8 mouse cellular contexts compared by ENCODE assay signal in the genomic region with DNA sequence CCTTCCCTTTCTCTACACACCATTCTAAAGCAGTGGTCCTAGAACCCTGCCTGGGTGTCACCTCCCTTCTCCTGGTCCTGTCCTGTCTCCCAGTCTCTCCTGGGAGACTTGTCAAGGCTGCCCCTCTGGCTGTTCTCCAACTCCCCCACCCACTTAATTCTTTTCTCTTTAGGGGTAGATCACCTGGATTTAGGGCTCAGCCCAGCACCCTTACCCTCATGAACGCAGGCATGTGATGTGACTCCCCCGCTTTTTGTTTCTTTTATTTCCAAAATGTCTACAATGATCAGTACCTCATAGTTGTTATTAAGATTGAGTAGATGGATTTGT. TPM values are rescaled to one million over a fixed set of nuclear protein-coding genes. Genes with fewer than 3 reads are reported as not detected.
DNase-seq lines count a peak whose midpoint lies in the region; ATAC-seq and TF ChIP-seq lines count a peak whose summit lies in the region.
"Had no signal": no experiment of that assay in that cellular context is flagged by ENCODE, and none has a peak within 500 bp of the region (broad histone marks: within the 10 kb centered on the region; RNA-seq: fewer than 3 reads in every experiment).

No protein-coding gene starts in this region.

- H3K36me3 ChIP-seq in lung, postnatal 0 days (ENCODE audit: insufficient read depth, low read length), result no peaks in the 10 kb centered on the region
- no peaks in the 10 kb centered on the region for H3K36me3 ChIP-seq in forebrain, embryonic 15.5 days
- H3K36me3 ChIP-seq in limb, embryonic 11.5 days (ENCODE audit: control insufficient read depth, insufficient read depth, low read length), result no peaks in the 10 kb centered on the region
- H3K36me3 ChIP-seq in small intestine, adult 2 months (ENCODE audit: control insufficient read depth, insufficient read depth, low read length), result peaks cover 7% of the 10 kb centered on the region

- H3K27me3 ChIP-seq in lung, postnatal 0 days (replicated peaks; ENCODE audit: insufficient read depth, low read length), result no peaks in the 10 kb centered on the region
- H3K27me3 ChIP-seq in forebrain, embryonic 15.5 days, result no peaks in the 10 kb centered on the region
- no peaks in the 10 kb centered on the region for H3K27me3 ChIP-seq in limb, embryonic 11.5 days (ENCODE audit: control insufficient read depth, insufficient read depth, low read length)
- no peaks in the 10 kb centered on the region for H3K27me3 ChIP-seq in small intestine, adult 2 months (ENCODE audit: control insufficient read depth, insufficient read depth, low read length)

- peaks cover 47% of the 10 kb centered on the region for H3K4me1 ChIP-seq in lung, postnatal 0 days (ENCODE audit: insufficient read depth, low read depth, low read length)
- peaks cover 34% of the 10 kb centered on the region for H3K4me1 ChIP-seq in forebrain, embryonic 15.5 days
- H3K4me1 ChIP-seq in limb, embryonic 11.5 days (ENCODE audit: control insufficient read depth, insufficient read depth, low read length), result peaks cover 42% of the 10 kb centered on the region
- peaks cover 51% of the 10 kb centered on the region for H3K4me1 ChIP-seq in small intestine, adult 2 months (ENCODE audit: control insufficient read depth, insufficient read depth, insufficient read length, low read length)

- H3K9me3 ChIP-seq in lung, postnatal 0 days (ENCODE audit: low read length), result no peaks in the 10 kb centered on the region
- H3K9me3 ChIP-seq in forebrain, embryonic 15.5 days, result no peaks in the 10 kb centered on the region
- no peaks in the 10 kb centered on the region for H3K9me3 ChIP-seq in limb, embryonic 11.5 days (ENCODE audit: control insufficient read depth, low read length)

- peak overlapping the region; percentile 95 for H3K27ac ChIP-seq in lung, postnatal 0 days (ENCODE audit: low read length)
- no peak overlapping the region for H3K27ac ChIP-seq in forebrain, embryonic 15.5 days (replicated peaks)
- H3K27ac ChIP-seq in limb, embryonic 11.5 days (replicated peaks; ENCODE audit: low read depth, low read length), result no peak overlapping the region
- H3K27ac ChIP-seq in small intestine, adult 2 months (ENCODE audit: insufficient read depth, low read depth, low read length), result peak overlapping the region; percentile 92

- TF ChIP-seq CTCF in lung, postnatal 0 days (IDR thresholded peaks at IDR 0.05), result no peak
- TF ChIP-seq CTCF in small intestine, adult 2 months (IDR thresholded peaks at IDR 0.05; ENCODE audit: extremely low read depth, insufficient read length, insufficient replicate concordance, low read depth, low read length), result no peak

- no peak for TF ChIP-seq POLR2A in small intestine, adult 2 months (IDR thresholded peaks at IDR 0.05; ENCODE audit: low read depth, low read length)

- peak overlapping the region; percentile 79 for H3K4me2 ChIP-seq in lung, postnatal 0 days (replicated peaks; ENCODE audit: low read depth, low read length)
- peak overlapping the region; percentile 54; the same call in 1 of the 2 replicates for H3K4me2 ChIP-seq in forebrain, embryonic 15.5 days (replicated peaks)
- peak overlapping the region; percentile 88 for H3K4me2 ChIP-seq in limb, embryonic 11.5 days (ENCODE audit: low read depth, severe bottlenecking)

- ATAC-seq in lung, postnatal 0 days, result no peak
- ATAC-seq in forebrain, embryonic 15.5 days (replicated peaks), result no peak
- ATAC-seq in limb, embryonic 11.5 days (ENCODE audit: insufficient number of reproducible peaks, low FRiP score, low TSS enrichment, low read depth), result no peak

- H3K4me3 ChIP-seq in lung, postnatal 0 days (ENCODE audit: low read depth, low read length), result peak overlapping the region; percentile 73
- no peak overlapping the region for H3K4me3 ChIP-seq in forebrain, embryonic 15.5 days
- peak overlapping the region; percentile 78 for H3K4me3 ChIP-seq in limb, embryonic 11.5 days (ENCODE audit: low read depth, low read length)
- H3K4me3 ChIP-seq in small intestine, adult 2 months (ENCODE audit: low read depth, low read length), result peak overlapping the region; percentile 92

- H3K9ac ChIP-seq in lung, postnatal 0 days (replicated peaks; ENCODE audit: low read depth), result peak overlapping the region; percentile 91
- H3K9ac ChIP-seq in forebrain, embryonic 15.5 days (replicated peaks), result no peak overlapping the region
- H3K9ac ChIP-seq in limb, embryonic 11.5 days (ENCODE audit: low read length), result peak overlapping the region; percentile 80; the same call in 1 of the 2 replicates

- DNase-seq in lung, postnatal 0 days (ENCODE audit: low spot score), result no peak
- DNase-seq in lung, postnatal 4 days, result no peak
- DNase-seq in limb, embryonic 11.5 days (ENCODE audit: low spot score), result no peak
- no peak for DNase-seq in spleen, postnatal 36 days (ENCODE audit: low spot score in 2 of 2)
- no peak for DNase-seq in layer of hippocampus, adult 11-12 months (ENCODE audit: low spot score)

- no peak for TF ChIP-seq EP300 in lung, postnatal 0 days (IDR thresholded peaks at IDR 0.05)

- 66% methylated on average over 2 of the region's 2 CpGs for WGBS in lung, postnatal 0 days
- 87% methylated on average over 2 of the region's 2 CpGs for WGBS in forebrain, embryonic 15.5 days
- WGBS in limb, embryonic 11.5 days, result 80% methylated on average over 2 of the region's 2 CpGs
- WGBS in small intestine, adult 2 months, result 67% methylated on average over 2 of the region's 2 CpGs

RNA-seq across cellular contexts. Expression of gene Tnfrsf1a, which starts 1.8 kb away (rescaled TPM):
- polyA plus RNA-seq in lung, postnatal 0 days (2015; fragmentation: Nextera tagmentation; extraction: Ambion mirVana), result 107 and 108 TPM in 2 replicates
- 11.3 and 13.0 TPM in 2 replicates for polyA plus RNA-seq in forebrain, embryonic 15.5 days (2015; fragmentation: Nextera tagmentation; extraction: Ambion mirVana)
- 45.4 and 46.6 TPM in 2 replicates for polyA plus RNA-seq in limb, embryonic 11.5 days (2014; fragmentation: Nextera tagmentation; extraction: Ambion mirVana)
- 90.5 and 207 TPM in 2 replicates for polyA plus RNA-seq in small intestine, adult 2 months (2012; rRNA removed)

RNA-seq across cellular contexts. Expression of gene Plekhg6, which starts 29.6 kb away (rescaled TPM):
- 0.50 and 0.82 TPM in 2 replicates for polyA plus RNA-seq in lung, postnatal 0 days (2015; fragmentation: Nextera tagmentation; extraction: Ambion mirVana)
- 0.06 and 0.10 TPM in 2 replicates for polyA plus RNA-seq in forebrain, embryonic 15.5 days (2015; fragmentation: Nextera tagmentation; extraction: Ambion mirVana)
- polyA plus RNA-seq in limb, embryonic 11.5 days (2014; fragmentation: Nextera tagmentation; extraction: Ambion mirVana), result 0.13 and 0.27 TPM in 2 replicates
- 26.0 and 66.6 TPM in 2 replicates for polyA plus RNA-seq in small intestine, adult 2 months (2012; rRNA removed)
- polyA plus RNA-seq: erythroblast, embryonic 14.5 days had no signal

RNA-seq across cellular contexts. Expression of gene Scnn1a, which starts 30.5 kb away (rescaled TPM):
- polyA plus RNA-seq in lung, postnatal 0 days (2015; fragmentation: Nextera tagmentation; extraction: Ambion mirVana), result 106 and 123 TPM in 2 replicates
- polyA plus RNA-seq in forebrain, embryonic 15.5 days (2015; fragmentation: Nextera tagmentation; extraction: Ambion mirVana), result 0.20 and 0.25 TPM in 2 replicates
- 1.2 and 1.3 TPM in 2 replicates for polyA plus RNA-seq in limb, embryonic 11.5 days (2014; fragmentation: Nextera tagmentation; extraction: Ambion mirVana)
- polyA plus RNA-seq in small intestine, adult 2 months (2012; rRNA removed), result 11.7 and 11.9 TPM in 2 replicates

RNA-seq across cellular contexts. Expression of gene Ltbr, which starts 37.3 kb away (rescaled TPM):
- 96.7 and 100 TPM in 2 replicates for polyA plus RNA-seq in lung, postnatal 0 days (2015; fragmentation: Nextera tagmentation; extraction: Ambion mirVana)
- polyA plus RNA-seq in forebrain, embryonic 15.5 days (2015; fragmentation: Nextera tagmentation; extraction: Ambion mirVana), result 10.8 and 11.5 TPM in 2 replicates
- polyA plus RNA-seq in limb, embryonic 11.5 days (2014; fragmentation: Nextera tagmentation; extraction: Ambion mirVana), result 34.5 and 36.6 TPM in 2 replicates
- polyA plus RNA-seq in small intestine, adult 2 months (2012; rRNA removed), result 122 and 167 TPM in 2 replicates

Comparison
In these comparisons a context has a peak if more than half of its experiments do, and no peak if none do; other contexts are left out.
1. H3K27ac ChIP-seq: peak in lung, postnatal 0 days (single experiment) and small intestine, adult 2 months (single experiment); none in forebrain, embryonic 15.5 days (single experiment) and limb, embryonic 11.5 days (single experiment).
2. RNA of gene Plekhg6, which starts 29.6 kb away (polyA plus RNA-seq): 26.0 to 66.6 TPM in small intestine, adult 2 months; 0.50 to 0.82 TPM in lung, postnatal 0 days, 0.13 to 0.27 TPM in limb, embryonic 11.5 days and 0.06 to 0.10 TPM in forebrain, embryonic 15.5 days; every median in the first group is over 10 times any median in the second.
3. Peak in every context shown above with its lines, with median percentiles within 50 percentile points of each other: H3K4me2 ChIP-seq.